Comparison of ENCODE assay signal across 9 mouse cellular contexts in genomic region chr4:52429310-52430198, GRCm38 (mm10). TPM values are rescaled to one million over a fixed set of nuclear protein-coding genes. Genes with fewer than 3 reads are reported as not detected.
A peak's percentile ranks its signal among the peaks of the same experiment; 100 is the strongest.
DNase-seq lines count a peak whose midpoint lies in the region; ATAC-seq lines count a peak whose summit lies in the region.
"Had no signal": no experiment of that assay in that cellular context is flagged by ENCODE, and none has a peak within 500 bp of the region (broad histone marks: within the 10 kb centered on the region; RNA-seq: fewer than 3 reads in every experiment).

No protein-coding gene starts in this region.

- no peak for DNase-seq in heart, adult 8-10 months (ENCODE audit: low spot score)
- DNase-seq in c-Kit-negative CD71-positive TER-119-positive erythroid progenitor cells, embryonic 14.5 days (ENCODE audit: low read depth, low spot score): peak; percentile 30
- DNase-seq in layer of hippocampus, adult 9-10 months (ENCODE audit: low spot score): no peak
- DNase-seq in cerebellum, postnatal 4 days (ENCODE audit: low spot score in 2 of 2): no peak
- DNase-seq in cerebellum, postnatal 25 days: no peak

- H3K27me3 ChIP-seq in heart, embryonic 11.5 days (ENCODE audit: control insufficient read depth, insufficient read depth, low read length): no peaks in the 10 kb centered on the region
- H3K27me3 ChIP-seq in intestine, embryonic 16.5 days (replicated peaks; ENCODE audit: control insufficient read depth, insufficient read depth, low read length): no peaks in the 10 kb centered on the region
- no peaks in the 10 kb centered on the region for H3K27me3 ChIP-seq in liver, embryonic 15.5 days
- H3K27me3 ChIP-seq: CH12.LX had no signal

- H3K4me2 ChIP-seq in heart, embryonic 11.5 days: peak overlapping the region; percentile 45
- H3K4me2 ChIP-seq in intestine, embryonic 16.5 days (ENCODE audit: low read depth, low read length): no peak overlapping the region
- H3K4me2 ChIP-seq in liver, embryonic 15.5 days: peak overlapping the region; percentile 54

- peak; percentile 94 for ATAC-seq in heart, embryonic 11.5 days (replicated peaks; ENCODE audit: insufficient number of reproducible peaks, low FRiP score, low TSS enrichment)
- ATAC-seq in intestine, embryonic 16.5 days: peak; percentile 100
- ATAC-seq in liver, embryonic 15.5 days (ENCODE audit: insufficient read depth): peak; percentile 98

- H3K36me3 ChIP-seq in heart, embryonic 11.5 days (ENCODE audit: control insufficient read depth, insufficient read depth, low read length): no peaks in the 10 kb centered on the region
- no peaks in the 10 kb centered on the region for H3K36me3 ChIP-seq in intestine, embryonic 16.5 days (ENCODE audit: control insufficient read depth, insufficient read depth, low read length)
- H3K36me3 ChIP-seq in liver, embryonic 15.5 days (replicated peaks): no peaks in the 10 kb centered on the region

- H3K4me3 ChIP-seq in heart, embryonic 11.5 days (ENCODE audit: low read depth, low read length): no peak overlapping the region
- no peak overlapping the region for H3K4me3 ChIP-seq in intestine, embryonic 16.5 days (ENCODE audit: low read length)
- peak overlapping the region; percentile 29 for H3K4me3 ChIP-seq in liver, embryonic 15.5 days (replicated peaks)

- WGBS in heart, embryonic 11.5 days (ENCODE audit: insufficient replicate concordance): 22% methylated on average over 7 of the region's 7 CpGs
- WGBS in intestine, embryonic 16.5 days: 24% methylated on average over 7 of the region's 7 CpGs
- WGBS in liver, embryonic 15.5 days (ENCODE audit: insufficient replicate concordance): 14% methylated on average over 7 of the region's 7 CpGs

- peaks cover 8% of the 10 kb centered on the region; the same call in 1 of the 2 replicates for H3K4me1 ChIP-seq in heart, embryonic 11.5 days (ENCODE audit: control insufficient read depth, insufficient read depth, low read length)
- H3K4me1 ChIP-seq in intestine, embryonic 16.5 days (ENCODE audit: control insufficient read depth, insufficient read depth, low read length): 0 out of 2 replicates have a peak, but pooled peaks cover 3% of the 10 kb centered on the region
- H3K4me1 ChIP-seq in liver, embryonic 15.5 days (replicated peaks): peaks cover 28% of the 10 kb centered on the region

- H3K27ac ChIP-seq in heart, embryonic 11.5 days (ENCODE audit: low read depth, low read length): peak overlapping the region; percentile 74
- H3K27ac ChIP-seq in intestine, embryonic 16.5 days (ENCODE audit: low read length): peak overlapping the region; percentile 81
- peak overlapping the region; percentile 56 for H3K27ac ChIP-seq in liver, embryonic 15.5 days (replicated peaks)

- no peaks in the 10 kb centered on the region for H3K9me3 ChIP-seq in heart, embryonic 11.5 days (replicated peaks; ENCODE audit: control insufficient read depth, low read length)
- no peaks in the 10 kb centered on the region for H3K9me3 ChIP-seq in intestine, embryonic 16.5 days (ENCODE audit: control insufficient read depth, low read length)
- no peaks in the 10 kb centered on the region for H3K9me3 ChIP-seq in liver, embryonic 15.5 days (replicated peaks)

- H3K9ac ChIP-seq in heart, embryonic 11.5 days (ENCODE audit: low read depth, low read length): no peak overlapping the region
- no peak overlapping the region for H3K9ac ChIP-seq in intestine, embryonic 16.5 days (ENCODE audit: low read depth, low read length)
- no peak overlapping the region for H3K9ac ChIP-seq in liver, embryonic 15.5 days

RNA-seq across cellular contexts. Expression of gene Smc2, which starts 9.5 kb away (rescaled TPM):
- polyA plus RNA-seq in heart, embryonic 11.5 days (2014; fragmentation: Nextera tagmentation; extraction: Ambion mirVana): 125 and 176 TPM in 2 replicates
- total RNA-seq in heart, adult 8-10 months (2022): 1 to 10 TPM; 1.5 to 3.6 (median 2.7) TPM
- polyA plus RNA-seq in intestine, embryonic 16.5 days (2015; fragmentation: Nextera tagmentation; extraction: Ambion mirVana): 98.2 and 131 TPM in 2 replicates
- polyA plus RNA-seq in liver, embryonic 15.5 days (2015; fragmentation: Nextera tagmentation; extraction: Ambion mirVana): 124 and 171 TPM in 2 replicates
